Mouse (Mus musculus): Measurements from ENCODE around the gene Mettl7b. TPM values are rescaled to one million over a fixed set of nuclear protein-coding genes. Genes with fewer than 3 reads are reported as not detected.

Mettl7b gene
- polyA plus RNA-seq, 1 experiment = not detected

DNA sequence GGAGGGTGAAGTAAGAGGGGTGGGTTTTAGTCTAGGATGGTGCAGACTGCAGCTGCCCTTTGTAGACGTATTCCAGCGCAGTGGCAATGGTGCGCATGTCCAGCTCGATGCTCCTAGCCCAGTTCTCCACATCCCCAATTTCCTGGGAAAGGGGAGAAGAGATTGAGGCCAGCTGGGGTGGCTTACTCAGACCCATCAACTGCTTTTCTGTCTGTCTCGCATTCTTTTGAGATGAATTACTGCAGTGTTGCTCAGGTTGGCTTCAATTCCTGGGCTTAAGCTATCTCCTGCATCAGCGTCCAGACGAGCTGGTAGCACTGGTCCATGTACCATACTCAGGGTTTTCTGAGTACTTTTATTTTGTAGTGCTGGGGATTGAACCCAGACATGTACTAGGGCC, 40.8 kb downstream of the Mettl7b start:
- TF ChIP-seq MAX (IDR thresholded peaks at IDR 0.05) (peak; percentile 12), CEBPB (IDR thresholded peaks at IDR 0.05; ENCODE audit: low read depth) (no peak)

GRCm38 (mm10) chr10:128919203-128919631, 41.6 kb downstream of the Mettl7b start:
- Histone ChIP-seq H3K36me3 (ENCODE audit: control insufficient read depth, insufficient read depth) (peaks cover 47% of the 10 kb centered on the region), H3K79me2 (ENCODE audit: control insufficient read depth, insufficient read depth) (peaks cover 43% of the 10 kb centered on the region), H3K4me3 (ENCODE audit: insufficient read depth, poor library complexity, severe bottlenecking) (no peak overlapping the region), H3K27me3 (ENCODE audit: control insufficient read depth, insufficient read depth, insufficient read length) (no peaks in the 10 kb centered on the region), H3ac (ENCODE audit: control insufficient read depth, insufficient read length, low read depth) (peak overlapping the region; percentile 54), H3K79me3 (ENCODE audit: low read depth) (peaks cover 17% of the 10 kb centered on the region)
- TF ChIP-seq FOSL1 (IDR thresholded peaks at IDR 0.05; ENCODE audit: insufficient read depth, low read length, poor library complexity, severe bottlenecking) = no peak
- TF ChIP-seq CTCF (IDR thresholded peaks at IDR 0.05; ENCODE audit: control insufficient read depth, insufficient read depth, insufficient read length) = no peak
- TF ChIP-seq MYOD1 (IDR thresholded peaks at IDR 0.05; ENCODE audit: control insufficient read depth, insufficient read length, low read depth) = no peak
- no peak for TF ChIP-seq CEBPB (IDR thresholded peaks at IDR 0.05; ENCODE audit: low read depth)
- no peak for TF ChIP-seq MYOG (IDR thresholded peaks at IDR 0.05; ENCODE audit: control insufficient read depth, extremely low read depth, insufficient read length)
- no peak for TF ChIP-seq USF1 (IDR thresholded peaks at IDR 0.05; ENCODE audit: low read depth)
- TF ChIP-seq MAX (IDR thresholded peaks at IDR 0.05) = no peak

More for the DNA sequence above, 40.8 kb downstream of the Mettl7b start:
- Histone ChIP-seq H3ac (ENCODE audit: control insufficient read depth, insufficient read length, low read depth) (no peak overlapping the region), H3K36me3 (ENCODE audit: control insufficient read depth, insufficient read depth) (peaks cover 39% of the 10 kb centered on the region), H3K79me2 (ENCODE audit: control insufficient read depth, insufficient read depth) (peaks cover 43% of the 10 kb centered on the region), H3K79me3 (ENCODE audit: low read depth) (peaks cover 9% of the 10 kb centered on the region), H3K4me3 (ENCODE audit: insufficient read depth, poor library complexity, severe bottlenecking) (no peak overlapping the region), H3K27me3 (ENCODE audit: control insufficient read depth, insufficient read depth, insufficient read length) (no peaks in the 10 kb centered on the region)

DNA sequence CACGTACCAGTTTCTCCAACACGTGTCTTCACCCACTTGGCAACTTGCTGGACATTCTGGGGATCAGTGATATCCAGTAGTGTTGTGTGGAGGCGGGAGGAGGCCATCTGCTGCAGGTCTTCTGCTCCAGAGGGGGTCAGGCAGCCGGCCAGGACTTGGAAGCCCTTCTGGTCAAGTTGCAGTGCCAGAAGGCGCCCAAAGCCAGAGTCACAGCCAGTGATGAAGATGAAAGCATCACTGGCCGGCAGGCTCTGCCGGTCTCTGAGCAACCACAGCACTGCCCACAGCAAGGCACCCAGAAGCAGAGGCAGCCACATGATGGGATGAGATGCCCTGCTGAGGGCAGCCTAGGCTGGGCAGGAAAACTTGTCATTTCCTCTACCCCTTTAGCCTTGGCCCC, 42.5 kb downstream of the Mettl7b start:
- Histone ChIP-seq H3K4me3 (ENCODE audit: insufficient read depth, poor library complexity, severe bottlenecking) (no peak overlapping the region), H3K79me3 (ENCODE audit: low read depth) (peaks cover 26% of the 10 kb centered on the region), H3K36me3 (ENCODE audit: control insufficient read depth, insufficient read depth) (peaks cover 56% of the 10 kb centered on the region), H3K79me2 (ENCODE audit: control insufficient read depth, insufficient read depth) (peaks cover 45% of the 10 kb centered on the region), H3ac (ENCODE audit: control insufficient read depth, insufficient read length, low read depth) (peak overlapping the region; percentile 0), H3K27me3 (ENCODE audit: control insufficient read depth, insufficient read depth, insufficient read length) (no peaks in the 10 kb centered on the region)
- TF ChIP-seq CEBPB (IDR thresholded peaks at IDR 0.05; ENCODE audit: low read depth) (no peak), CTCF (IDR thresholded peaks at IDR 0.05; ENCODE audit: control insufficient read depth, insufficient read depth, insufficient read length) (no peak), FOSL1 (IDR thresholded peaks at IDR 0.05; ENCODE audit: insufficient read depth, low read length, poor library complexity, severe bottlenecking) (no peak), USF1 (IDR thresholded peaks at IDR 0.05; ENCODE audit: low read depth) (peak; percentile 10)

DNA sequence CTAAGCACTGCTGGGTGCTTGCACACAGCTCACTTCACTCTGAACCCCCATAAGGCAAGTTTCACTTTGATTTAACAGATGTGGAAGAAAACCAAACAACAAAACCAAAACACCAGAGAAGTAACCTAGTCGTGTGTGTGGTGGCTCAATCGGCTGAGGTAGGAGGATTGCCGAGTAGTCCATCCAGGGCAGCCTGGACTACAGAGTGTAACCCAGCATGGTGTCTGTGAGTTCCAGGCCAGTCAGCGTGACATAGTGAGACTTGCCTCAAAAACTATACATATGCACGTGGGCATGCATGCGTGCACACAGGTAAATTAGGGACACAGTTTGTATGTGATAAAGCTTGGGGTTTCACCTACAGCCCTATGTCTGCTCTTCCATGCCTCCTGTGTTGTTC, 43.4 kb downstream of the Mettl7b start:
- no peak overlapping the region for H3K4me3 ChIP-seq (ENCODE audit: insufficient read depth, poor library complexity, severe bottlenecking)
- H3K79me2 ChIP-seq (ENCODE audit: control insufficient read depth, insufficient read depth) = peaks cover 53% of the 10 kb centered on the region
- TF ChIP-seq MAX (IDR thresholded peaks at IDR 0.05) = no peak
- no peak for TF ChIP-seq USF1 (IDR thresholded peaks at IDR 0.05; ENCODE audit: low read depth)
- TF ChIP-seq FOSL1 (IDR thresholded peaks at IDR 0.05; ENCODE audit: insufficient read depth, low read length, poor library complexity, severe bottlenecking) = no peak
- no peak for TF ChIP-seq MYOD1 (IDR thresholded peaks at IDR 0.05; ENCODE audit: control insufficient read depth, insufficient read length, low read depth)
- no peak for TF ChIP-seq CEBPB (IDR thresholded peaks at IDR 0.05; ENCODE audit: low read depth)
- TF ChIP-seq CTCF (IDR thresholded peaks at IDR 0.05; ENCODE audit: control insufficient read depth, insufficient read depth, insufficient read length) = no peak
- TF ChIP-seq MYOG (IDR thresholded peaks at IDR 0.05; ENCODE audit: control insufficient read depth, extremely low read depth, insufficient read length) = no peak
- H3ac ChIP-seq (ENCODE audit: control insufficient read depth, insufficient read length, low read depth) = no peak overlapping the region
- no peaks in the 10 kb centered on the region for H3K27me3 ChIP-seq (ENCODE audit: control insufficient read depth, insufficient read depth, insufficient read length)
- H3K79me3 ChIP-seq (ENCODE audit: low read depth) = peaks cover 34% of the 10 kb centered on the region
- H3K36me3 ChIP-seq (ENCODE audit: control insufficient read depth, insufficient read depth) = peaks cover 63% of the 10 kb centered on the region

DNA sequence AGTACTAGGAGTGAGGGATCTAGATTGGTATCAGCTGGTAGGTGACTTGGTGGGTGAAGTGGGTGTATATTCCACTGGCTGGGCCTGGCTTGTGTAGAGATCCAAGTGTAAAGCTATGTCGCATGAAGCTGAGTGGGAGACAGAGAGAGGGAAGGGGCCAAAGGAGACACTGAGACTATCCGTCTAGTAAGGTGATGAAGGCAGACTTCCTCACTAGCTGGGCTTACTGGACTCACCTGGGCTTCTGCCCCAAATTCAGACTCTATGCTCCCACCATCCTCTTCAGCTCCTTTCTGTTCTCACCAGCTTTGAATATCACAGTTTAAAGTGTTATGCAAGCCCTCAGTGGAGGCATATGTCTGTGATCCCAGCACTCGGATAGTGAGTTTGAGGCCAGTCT, 44.1 kb downstream of the Mettl7b start:
- H3K36me3 ChIP-seq (ENCODE audit: control insufficient read depth, insufficient read depth) = peaks cover 69% of the 10 kb centered on the region
- H3K79me2 ChIP-seq (ENCODE audit: control insufficient read depth, insufficient read depth) = peaks cover 60% of the 10 kb centered on the region
- peak overlapping the region; percentile 13 for H3ac ChIP-seq (ENCODE audit: control insufficient read depth, insufficient read length, low read depth)
- no peak overlapping the region for H3K4me3 ChIP-seq (ENCODE audit: insufficient read depth, poor library complexity, severe bottlenecking)
- H3K79me3 ChIP-seq (ENCODE audit: low read depth) = peaks cover 39% of the 10 kb centered on the region
- H3K27me3 ChIP-seq (ENCODE audit: control insufficient read depth, insufficient read depth, insufficient read length) = no peaks in the 10 kb centered on the region
- TF ChIP-seq MYOG (IDR thresholded peaks at IDR 0.05; ENCODE audit: control insufficient read depth, extremely low read depth, insufficient read length) = no peak
- no peak for TF ChIP-seq MAX (IDR thresholded peaks at IDR 0.05)
- TF ChIP-seq USF1 (IDR thresholded peaks at IDR 0.05; ENCODE audit: low read depth) = no peak
- TF ChIP-seq FOSL1 (IDR thresholded peaks at IDR 0.05; ENCODE audit: insufficient read depth, low read length, poor library complexity, severe bottlenecking) = no peak
- no peak for TF ChIP-seq CTCF (IDR thresholded peaks at IDR 0.05; ENCODE audit: control insufficient read depth, insufficient read depth, insufficient read length)
- no peak for TF ChIP-seq MYOD1 (IDR thresholded peaks at IDR 0.05; ENCODE audit: control insufficient read depth, insufficient read length, low read depth)
- TF ChIP-seq CEBPB (IDR thresholded peaks at IDR 0.05; ENCODE audit: low read depth) = no peak

- no peak overlapping the region for H3ac ChIP-seq (ENCODE audit: control insufficient read depth, insufficient read length, low read depth)
- peaks cover 69% of the 10 kb centered on the region for H3K79me2 ChIP-seq (ENCODE audit: control insufficient read depth, insufficient read depth)
- H3K79me3 ChIP-seq (ENCODE audit: low read depth) = peaks cover 51% of the 10 kb centered on the region
- no peaks in the 10 kb centered on the region for H3K27me3 ChIP-seq (ENCODE audit: control insufficient read depth, insufficient read depth, insufficient read length)
- peaks cover 76% of the 10 kb centered on the region for H3K36me3 ChIP-seq (ENCODE audit: control insufficient read depth, insufficient read depth)
- TF ChIP-seq MAX (IDR thresholded peaks at IDR 0.05) (no peak), USF1 (IDR thresholded peaks at IDR 0.05; ENCODE audit: low read depth) (no peak), CEBPB (IDR thresholded peaks at IDR 0.05; ENCODE audit: low read depth) (no peak), MYOG (IDR thresholded peaks at IDR 0.05; ENCODE audit: control insufficient read depth, extremely low read depth, insufficient read length) (no peak), MYOD1 (IDR thresholded peaks at IDR 0.05; ENCODE audit: control insufficient read depth, insufficient read length, low read depth) (no peak), FOSL1 (IDR thresholded peaks at IDR 0.05; ENCODE audit: insufficient read depth, low read length, poor library complexity, severe bottlenecking) (no peak), CTCF (IDR thresholded peaks at IDR 0.05; ENCODE audit: control insufficient read depth, insufficient read depth, insufficient read length) (no peak)
- H3K4me3 ChIP-seq (ENCODE audit: insufficient read depth, poor library complexity, severe bottlenecking) = no peak overlapping the region
These were observed 45.2 kb downstream of the Mettl7b start for GRCm38 (mm10) chr10:128915550-128915949.

All from C2C12 (cell line).